Mouse (Mus musculus) erythroblast, embryonic 14.5 days (primary cell): ENCODE measurements at regions not wholly inside any gene's neighbourhood (a gene's known extent, or its start where the extent isn't known, plus 50 kb on each side); places are given as distances from the start of the nearest gene placed in this dataset.

Experiments used
- H3K27me3 ChIP-seq: 2 replicates; pipeline ENCODE4 v1.6.1; 2012; ENCODE audit warnings: inconsistent platforms; ENCODE audit not compliant: control insufficient read depth
- H3K36me3 ChIP-seq: 2 replicates; pipeline ENCODE4 v1.6.1; 2012; ENCODE audit warnings: mild to moderate bottlenecking, inconsistent platforms; ENCODE audit not compliant: control insufficient read depth
- H3K4me1 ChIP-seq: 2 replicates; pipeline ENCODE4 v1.6.1; 2012; ENCODE audit warnings: inconsistent platforms; ENCODE audit not compliant: control insufficient read depth
- H3K4me3 ChIP-seq: replicated peaks from 2 replicates; pipeline ENCODE3; 2012; ENCODE audit warnings: moderate library complexity, mild to moderate bottlenecking, inconsistent platforms
- H3K9me3 ChIP-seq: 2 replicates; pipeline ENCODE4 v1.6.1; 2012; ENCODE audit warnings: low read length, inconsistent platforms, mixed read lengths; ENCODE audit not compliant: control insufficient read depth
- GATA1 ChIP-seq: IDR thresholded peaks from 2 replicates; pipeline ENCODE4 v1.6.1; 2012; ENCODE audit warnings: low read length, inconsistent platforms, mixed read lengths
- TAL1 ChIP-seq: IDR thresholded peaks from 3 replicates; pipeline ENCODE4 v1.6.1; 2012; ENCODE audit warnings: low read length, inconsistent platforms, mixed read lengths

GRCm38 (mm10) chr4:127862875-127863274 is 107.9 kb downstream of the CK137956 start:
- peaks cover 87% of the 10 kb centered on the region for H3K9me3 ChIP-seq
- no peak for TF ChIP-seq TAL1
- no peak for TF ChIP-seq GATA1
- H3K4me3 ChIP-seq: no peak overlapping the region
- no peaks in the 10 kb centered on the region for H3K36me3 ChIP-seq
- H3K27me3 ChIP-seq: no peaks in the 10 kb centered on the region
- H3K4me1 ChIP-seq: no peaks in the 10 kb centered on the region

GRCm38 (mm10) chr4:127861319-127862117 is 109.2 kb downstream of the CK137956 start:
- TF ChIP-seq GATA1 (no peak), TAL1 (no peak)
- no peak overlapping the region for H3K4me3 ChIP-seq
- no peaks in the 10 kb centered on the region for H3K4me1 ChIP-seq
- peaks cover 87% of the 10 kb centered on the region for H3K9me3 ChIP-seq
- H3K36me3 ChIP-seq: no peaks in the 10 kb centered on the region
- H3K27me3 ChIP-seq: no peaks in the 10 kb centered on the region

- Histone ChIP-seq H3K36me3 (no peaks in the 10 kb centered on the region), H3K9me3 (peaks cover 90% of the 10 kb centered on the region), H3K4me3 (no peak overlapping the region), H3K4me1 (no peaks in the 10 kb centered on the region), H3K27me3 (no peaks in the 10 kb centered on the region)
- TF ChIP-seq GATA1 (no peak), TAL1 (no peak)
These were observed 110.5 kb downstream of the CK137956 start for GRCm38 (mm10) chr4:127860271-127860670.

DNA sequence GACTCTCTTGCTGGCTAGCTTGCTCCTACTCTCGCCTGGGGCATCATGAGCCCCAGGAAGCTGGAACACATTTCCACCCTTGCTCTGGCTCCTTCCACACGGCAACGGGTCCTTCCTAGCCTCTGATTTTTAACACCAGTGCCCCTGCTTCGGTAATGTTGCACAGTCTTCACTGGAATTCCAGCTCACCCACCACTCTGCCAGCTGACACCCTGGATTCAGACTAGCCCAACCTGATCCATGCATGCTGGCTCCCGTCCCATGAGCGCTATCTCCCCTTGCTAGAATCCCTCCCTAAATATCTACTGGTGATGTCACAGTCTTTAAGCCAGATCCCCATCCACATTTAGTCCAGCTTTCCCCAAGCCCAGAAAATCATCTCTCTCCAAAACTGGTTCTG is 111.2 kb downstream of the CK137956 start:
- H3K9me3 ChIP-seq: peaks cover 92% of the 10 kb centered on the region

DNA sequence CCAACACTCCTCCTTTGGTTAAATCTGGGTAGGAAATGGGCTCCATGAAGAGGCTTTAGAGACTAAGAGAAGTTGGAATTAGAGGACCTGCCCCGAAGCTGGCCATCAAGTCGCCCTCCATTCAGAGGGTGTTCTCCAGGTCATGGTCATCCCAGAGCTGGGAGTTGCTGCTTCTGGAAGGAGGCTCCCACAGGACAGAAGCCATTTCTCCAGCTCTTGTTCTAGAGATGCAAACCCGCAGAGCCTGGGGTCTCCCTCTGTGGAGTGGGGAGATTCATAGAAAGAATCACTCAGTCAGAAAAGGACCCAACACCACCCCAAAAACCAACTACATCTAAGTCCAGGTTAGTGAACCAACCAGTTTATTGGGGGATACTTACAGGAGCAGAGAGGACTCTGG is 112.2 kb downstream of the CK137956 start:
- H3K4me3 ChIP-seq: no peak overlapping the region

More for the DNA sequence above, 111.2 kb downstream of the CK137956 start:
- Histone ChIP-seq H3K4me1 (no peaks in the 10 kb centered on the region), H3K27me3 (no peaks in the 10 kb centered on the region), H3K4me3 (no peak overlapping the region), H3K36me3 (no peaks in the 10 kb centered on the region)
- no peak for TF ChIP-seq GATA1
- TF ChIP-seq TAL1: no peak

GRCm38 (mm10) chr4:127855836-127856235 is 114.9 kb downstream of the CK137956 start:
- no peak overlapping the region for H3K4me3 ChIP-seq
- no peaks in the 10 kb centered on the region for H3K36me3 ChIP-seq
- no peaks in the 10 kb centered on the region for H3K27me3 ChIP-seq
- no peaks in the 10 kb centered on the region for H3K4me1 ChIP-seq
- TF ChIP-seq TAL1 (no peak), GATA1 (no peak)
- peaks cover 77% of the 10 kb centered on the region for H3K9me3 ChIP-seq

More for the DNA sequence above, 112.2 kb downstream of the CK137956 start:
- Histone ChIP-seq H3K9me3 (peaks cover 90% of the 10 kb centered on the region), H3K36me3 (no peaks in the 10 kb centered on the region), H3K4me1 (no peaks in the 10 kb centered on the region), H3K27me3 (no peaks in the 10 kb centered on the region)
- no peak for TF ChIP-seq TAL1
- TF ChIP-seq GATA1: no peak

GRCm38 (mm10) chr4:127854776-127855409 is 115.9 kb downstream of the CK137956 start:
- Histone ChIP-seq H3K4me3 (no peak overlapping the region), H3K4me1 (no peaks in the 10 kb centered on the region), H3K27me3 (no peaks in the 10 kb centered on the region), H3K36me3 (no peaks in the 10 kb centered on the region), H3K9me3 (peaks cover 75% of the 10 kb centered on the region)
- TF ChIP-seq GATA1 (no peak), TAL1 (no peak)

- Histone ChIP-seq H3K27me3 (no peaks in the 10 kb centered on the region), H3K36me3 (no peaks in the 10 kb centered on the region), H3K4me3 (no peak overlapping the region), H3K4me1 (no peaks in the 10 kb centered on the region), H3K9me3 (peaks cover 46% of the 10 kb centered on the region)
- TF ChIP-seq TAL1: no peak
- TF ChIP-seq GATA1: no peak
These were observed 121.4 kb downstream of the CK137956 start for GRCm38 (mm10) chr4:127849306-127849705.

DNA sequence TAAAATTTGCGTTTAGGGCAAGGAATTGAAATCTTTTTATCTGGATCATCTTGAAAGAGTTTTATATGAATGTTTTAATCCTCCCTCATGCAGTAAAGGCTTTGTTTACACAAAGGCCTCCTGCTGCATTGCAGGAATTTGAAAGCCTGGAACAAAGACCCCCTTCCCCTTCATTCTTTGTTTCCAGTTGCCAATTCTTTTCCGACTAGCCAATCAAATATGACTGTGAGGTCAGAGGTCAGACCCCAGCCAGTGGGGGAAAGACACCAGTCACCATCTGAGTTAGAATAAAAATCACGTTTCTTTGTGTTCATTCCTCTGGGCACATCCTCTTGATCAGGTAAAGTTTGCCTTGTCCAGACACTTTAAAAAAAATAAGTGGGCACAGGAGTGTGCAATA is 124.4 kb downstream of the CK137956 start:
- H3K27me3 ChIP-seq: no peaks in the 10 kb centered on the region
- H3K4me1 ChIP-seq: no peaks in the 10 kb centered on the region
- H3K9me3 ChIP-seq: peaks cover 44% of the 10 kb centered on the region
- H3K4me3 ChIP-seq: no peak overlapping the region
- TF ChIP-seq TAL1 (no peak), GATA1 (no peak)
- H3K36me3 ChIP-seq: no peaks in the 10 kb centered on the region
